Mouse (Mus musculus): ENCODE measurements around the gene Homez.
A peak's percentile ranks its signal among the peaks of the same experiment; 100 is the strongest.

Homez gene

DNA sequence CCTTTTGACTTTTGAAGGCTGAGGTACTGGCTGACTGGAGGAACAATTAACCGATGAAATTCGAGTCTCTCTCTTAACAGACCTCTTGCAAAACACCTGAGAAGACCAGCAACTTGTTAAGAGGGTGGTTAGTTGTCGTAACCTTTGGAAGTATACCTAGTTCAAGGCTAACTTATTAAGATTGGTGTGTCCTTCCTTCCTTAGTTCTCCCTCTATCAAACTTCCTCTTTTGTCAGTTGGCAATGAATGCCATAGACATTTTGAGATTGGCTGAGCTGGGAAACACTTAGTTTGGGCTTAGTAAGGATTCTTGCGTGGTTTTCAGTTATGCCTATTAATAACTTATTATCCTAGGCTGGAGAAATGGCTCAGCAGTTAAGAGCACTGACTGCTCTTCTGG lies 2.7 kb downstream of the Homez start:
- DNase-seq (ENCODE audit: low spot score in 2 of 2), result no peak

GRCm38 (mm10) chr14:54866936-54867335 lies 3.8 kb downstream of the Homez start:
- DNase-seq (ENCODE audit: low spot score in 2 of 2), result peak; percentile 31 to 81

DNA sequence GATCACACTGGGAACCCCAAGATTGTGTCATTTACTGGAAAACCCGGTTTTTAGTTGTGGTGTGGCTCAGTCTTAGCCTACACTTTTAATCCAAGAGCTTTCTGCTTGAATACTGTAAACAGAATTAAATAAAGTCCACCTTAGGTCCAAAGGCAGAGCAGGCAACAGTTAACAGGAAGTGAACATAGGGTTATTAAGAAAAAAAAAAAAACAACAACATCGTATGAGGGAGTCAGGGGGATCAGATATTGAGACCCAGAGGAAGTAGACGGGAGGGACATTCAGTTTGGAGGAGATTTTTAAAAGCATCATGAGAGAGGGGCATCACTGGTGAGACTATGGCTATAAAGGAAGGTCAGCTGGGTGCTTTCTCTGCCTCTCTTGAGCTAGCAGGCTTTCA lies 4.5 kb downstream of the Homez start:
- DNase-seq (ENCODE audit: low spot score in 2 of 2), result no peak

GRCm38 (mm10) chr14:54865626-54866025 lies 5.1 kb downstream of the Homez start:
- DNase-seq (ENCODE audit: low spot score in 2 of 2), result no peak

DNA sequence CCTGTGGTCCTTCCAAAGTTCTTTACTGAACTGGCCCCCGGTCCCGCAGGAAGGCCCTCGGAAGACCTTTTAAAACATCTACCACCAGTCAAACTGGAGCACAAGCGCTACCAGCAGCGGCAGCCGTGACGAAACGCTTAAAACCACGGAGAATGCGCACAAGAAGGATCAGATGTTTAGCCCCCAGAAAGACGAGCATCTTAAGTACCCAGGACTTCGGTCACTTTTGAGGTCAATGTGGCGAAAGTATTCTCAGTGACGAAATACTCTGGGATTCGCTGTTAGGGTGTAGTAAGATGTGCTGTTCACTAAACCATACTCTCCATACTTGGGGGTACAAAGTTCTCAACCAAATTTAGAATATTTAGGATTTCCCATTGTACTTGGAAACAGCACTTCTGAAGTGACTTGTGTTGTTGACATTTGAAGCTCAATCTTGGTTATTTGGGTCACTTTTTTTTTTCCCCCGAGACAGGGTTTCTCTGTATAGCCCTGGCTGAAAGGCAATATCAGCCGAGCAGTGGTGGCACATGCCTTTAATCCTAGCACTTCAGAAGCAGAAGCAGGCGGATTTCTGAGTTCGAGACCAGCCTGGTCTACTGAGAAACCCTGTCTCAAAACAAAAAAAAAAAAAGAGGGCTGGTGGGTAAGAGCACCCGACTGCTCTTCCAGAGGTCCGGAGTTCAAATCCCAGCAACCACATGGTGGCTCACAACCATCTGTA lies 6.3 kb downstream of the Homez start:
- DNase-seq (ENCODE audit: low spot score in 2 of 2), result no peak

- DNase-seq (ENCODE audit: low spot score in 2 of 2), result peak; percentile 88 to 93
Measured at GRCm38 (mm10) chr14:54863501-54864312, 7.1 kb downstream of the Homez start.

DNA sequence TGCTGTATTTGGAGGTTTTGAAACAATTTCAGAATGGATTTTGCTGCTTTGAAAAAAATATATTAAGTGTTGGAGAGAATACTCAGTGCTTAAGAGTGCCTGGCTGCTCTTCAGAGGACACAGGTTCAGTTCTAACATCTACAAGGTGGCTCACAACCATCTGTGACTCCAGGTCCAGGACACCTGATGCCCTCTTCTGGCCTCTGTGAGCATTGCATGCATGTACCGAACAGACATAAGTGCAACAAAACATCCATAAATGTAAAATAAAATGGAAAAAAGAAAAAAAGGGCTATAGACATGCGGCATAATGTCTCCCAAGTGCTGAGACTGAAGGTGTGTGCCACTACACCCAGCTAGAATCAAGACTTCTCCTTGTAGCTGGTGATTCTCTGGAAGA lies 10.2 kb downstream of the Homez start:
- peak; percentile 43 to 78 for DNase-seq (ENCODE audit: low spot score in 2 of 2)

DNA sequence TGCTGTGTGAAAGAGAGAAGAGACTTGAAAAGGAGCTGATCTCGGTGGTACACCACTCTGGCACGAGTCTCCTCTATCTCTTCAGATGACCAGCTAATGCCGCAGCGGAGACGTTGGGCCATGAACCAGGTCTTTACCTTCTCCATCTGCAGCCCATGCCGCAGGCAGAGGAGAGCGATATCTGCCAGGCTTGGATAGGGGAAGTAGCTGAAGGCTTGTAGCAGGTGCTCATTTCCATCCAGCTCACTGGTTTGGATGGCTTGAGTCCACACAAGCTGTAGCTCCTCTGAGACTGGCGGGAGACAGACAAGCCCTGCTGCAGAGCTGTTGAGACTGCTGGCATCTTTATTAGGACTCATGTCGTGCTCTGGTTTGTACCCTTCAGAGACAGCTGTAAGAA lies 12.9 kb downstream of the Homez start:
- no peak for DNase-seq (ENCODE audit: low spot score in 2 of 2)

DNA sequence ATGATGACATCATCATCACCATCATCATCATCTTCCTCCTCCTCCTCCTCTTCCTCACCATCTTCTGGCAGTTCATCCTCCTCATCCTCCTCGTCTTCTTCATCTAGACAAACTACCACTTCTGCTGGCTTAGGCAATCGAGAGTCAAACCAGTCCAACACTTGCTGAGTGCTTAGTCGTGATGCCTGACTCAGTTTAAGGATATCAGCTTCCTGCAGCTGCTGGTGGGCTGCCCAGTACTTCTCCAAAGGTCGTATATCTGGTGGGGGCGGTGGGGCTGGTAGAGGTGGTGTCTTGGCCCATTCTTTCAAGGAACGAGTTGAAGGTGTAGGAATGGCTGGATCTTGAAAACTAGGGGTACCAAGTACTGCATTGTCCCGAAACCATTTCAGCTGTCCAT lies 14.1 kb downstream of the Homez start:
- DNase-seq (ENCODE audit: low spot score in 2 of 2), result no peak

DNA sequence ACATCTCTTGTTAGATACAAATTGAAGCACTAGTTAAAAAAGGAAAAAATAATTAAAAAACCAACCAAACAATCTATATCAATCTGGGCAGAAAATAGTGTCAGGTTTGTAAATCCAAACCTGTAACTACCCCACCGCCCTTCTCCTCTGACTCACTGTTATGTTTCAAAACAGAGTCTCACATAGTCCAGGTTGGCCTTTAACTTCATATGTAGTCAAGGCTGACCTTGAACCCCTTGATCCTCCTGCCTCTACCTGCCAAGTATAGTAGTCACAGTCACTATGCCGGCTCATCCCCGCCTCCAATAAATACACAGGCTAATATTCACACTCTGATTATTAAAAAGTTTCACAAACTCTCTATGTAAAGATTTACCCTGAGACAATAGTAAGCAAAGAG lies 15.0 kb downstream of the Homez start:
- no peak for DNase-seq (ENCODE audit: low spot score in 2 of 2)

GRCm38 (mm10) chr14:54843461-54843860 lies 27.3 kb downstream of the Homez start:
- no peak for DNase-seq (ENCODE audit: low spot score in 2 of 2)

- no peak for DNase-seq (ENCODE audit: low spot score in 2 of 2)
Measured at GRCm38 (mm10) chr14:54823716-54824115, 47.0 kb downstream of the Homez start.

- DNase-seq (ENCODE audit: low spot score in 2 of 2), result no peak
Measured at GRCm38 (mm10) chr14:54822301-54822700, 48.5 kb downstream of the Homez start.

DNA sequence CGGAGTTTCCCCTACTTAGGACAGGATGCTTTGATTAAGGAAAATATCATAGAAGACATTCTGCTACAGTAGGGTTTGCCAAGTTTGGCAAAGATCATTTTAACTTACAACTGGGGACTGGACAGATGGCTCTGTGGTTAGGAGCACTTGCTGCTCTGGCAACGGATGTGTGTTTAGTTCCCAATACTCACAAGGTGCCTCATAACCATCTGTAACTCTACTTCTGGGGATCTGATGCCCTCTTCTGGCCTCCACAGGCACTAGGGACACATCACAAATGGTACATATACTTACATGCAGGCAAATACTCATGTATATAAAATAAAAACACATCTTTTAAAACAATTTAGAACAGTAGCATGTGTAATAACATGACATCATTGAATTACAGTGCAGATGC lies 53.0 kb downstream of the Homez start:
- no peak for DNase-seq (ENCODE audit: low spot score in 2 of 2)

DNA sequence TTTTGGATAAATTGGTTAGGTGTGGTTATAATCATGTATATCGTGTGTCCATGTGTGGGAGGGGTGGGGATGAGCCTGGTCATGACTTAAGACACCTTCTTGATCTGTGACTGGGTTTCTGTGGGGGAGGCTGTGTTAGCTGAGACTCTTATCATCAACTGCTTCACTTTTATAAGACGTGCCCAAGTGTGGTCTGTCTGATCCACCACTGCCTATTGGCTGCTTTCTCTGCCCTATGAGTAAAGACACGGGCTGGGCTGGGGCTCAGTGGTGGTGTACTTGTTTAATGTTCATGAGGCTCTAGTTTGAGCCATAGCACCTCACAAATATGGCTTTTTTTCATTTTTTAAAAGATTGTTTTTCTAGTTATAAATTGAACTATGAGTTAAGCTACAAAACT lies 55.0 kb downstream of the Homez start:
- DNase-seq (ENCODE audit: low spot score in 2 of 2), result no peak

DNA sequence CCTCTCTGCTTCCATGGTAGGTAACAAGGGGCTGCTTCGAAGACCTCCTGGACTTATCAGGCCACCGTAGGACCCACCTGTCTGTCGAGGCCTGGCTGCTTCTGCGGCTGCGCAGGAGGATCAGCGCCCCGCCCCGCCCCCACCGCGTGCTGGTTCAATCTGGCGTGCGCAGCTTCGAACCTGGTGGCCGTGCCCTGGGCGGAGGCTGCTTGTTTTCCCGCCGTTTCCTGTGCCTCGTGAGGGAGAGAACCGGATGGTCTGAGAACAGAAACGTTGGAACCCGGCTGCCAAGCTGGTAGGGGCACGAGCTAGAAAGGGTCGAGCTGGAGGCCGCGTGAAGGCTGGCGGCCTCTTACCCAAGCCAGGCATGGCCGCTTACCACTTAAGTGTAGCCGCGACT lies 56.8 kb downstream of the Homez start, which contains the start of gene Rnf212b:
Gene Rnf212b, plus strand, starts transcription at position 151 of the 400 bp plus-strand sequence.
- DNase-seq (ENCODE audit: low spot score in 2 of 2), result no peak

GRCm38 (mm10) chr14:54809668-54810033 lies 61.1 kb downstream of the Homez start:
- DNase-seq (ENCODE audit: low spot score in 2 of 2), result no peak

DNA sequence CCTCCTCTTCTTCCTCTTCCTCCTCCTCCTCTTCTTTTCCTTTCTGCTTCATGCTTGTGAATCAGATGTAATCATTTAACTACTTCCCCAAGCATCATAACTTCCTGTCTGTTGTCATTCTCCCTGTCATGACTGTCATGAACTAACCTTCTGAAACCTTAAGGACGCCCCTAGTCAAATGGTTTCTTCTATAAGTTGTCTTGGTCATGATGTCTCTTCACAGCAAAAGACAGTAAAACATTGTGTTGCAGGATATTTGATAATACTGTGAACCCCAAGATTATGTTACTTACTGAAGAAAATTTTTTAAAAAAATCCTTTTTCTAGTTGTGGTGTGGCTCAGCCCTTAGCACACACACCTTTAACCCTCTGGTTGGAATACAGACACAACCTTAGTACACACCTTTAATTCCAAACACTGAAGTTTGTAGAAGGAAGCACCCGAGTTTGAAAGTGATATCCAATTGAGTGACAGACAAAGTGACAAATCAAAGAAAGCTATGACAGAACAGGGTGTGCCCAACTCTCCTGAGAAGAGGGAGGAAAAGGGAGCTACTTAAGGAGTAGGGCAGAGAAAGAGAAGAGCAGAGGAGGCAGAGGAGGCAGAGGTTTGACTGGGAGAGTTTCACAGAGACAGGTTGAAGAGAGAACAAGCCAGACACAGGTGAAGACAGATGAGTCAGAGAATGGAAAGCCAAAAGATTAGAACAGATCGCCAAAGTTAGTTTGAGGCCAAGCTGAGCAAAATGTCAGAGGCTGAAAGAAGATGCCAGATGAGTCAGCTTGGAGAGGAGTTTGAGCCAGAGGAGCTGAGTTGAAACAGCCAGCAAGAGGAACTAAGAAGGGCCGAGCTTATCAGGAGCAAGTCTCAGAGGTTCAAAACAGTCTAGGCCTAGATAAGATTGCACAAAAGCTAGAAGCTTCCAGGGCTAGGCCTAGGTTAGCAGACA lies 61.8 kb downstream of the Homez start:
- DNase-seq (ENCODE audit: low spot score in 2 of 2), result no peak

DNA sequence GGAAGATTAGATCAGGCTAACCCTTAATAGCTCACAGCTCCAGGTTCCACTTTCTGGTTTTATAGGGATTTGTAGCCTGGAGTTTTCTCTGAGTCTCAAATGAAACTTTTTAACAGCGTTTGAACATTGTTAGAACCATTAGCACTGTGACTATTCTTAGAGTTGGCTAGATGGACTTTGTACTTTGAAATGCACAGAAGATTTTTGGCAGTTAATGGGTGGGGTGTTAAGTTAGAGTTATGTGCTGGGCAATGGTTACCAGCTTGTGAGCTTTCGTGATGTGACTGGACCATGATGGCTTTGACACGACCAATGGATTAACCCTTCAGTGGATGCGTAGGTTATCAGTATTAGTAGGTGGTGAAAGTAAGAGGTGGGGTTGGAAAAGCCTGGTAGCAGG lies 64.6 kb downstream of the Homez start:
- DNase-seq (ENCODE audit: low spot score in 2 of 2), result no peak

Data from spleen, postnatal 4 days (tissue).